26 mouse cellular contexts compared by ENCODE assay signal in the genomic region with DNA sequence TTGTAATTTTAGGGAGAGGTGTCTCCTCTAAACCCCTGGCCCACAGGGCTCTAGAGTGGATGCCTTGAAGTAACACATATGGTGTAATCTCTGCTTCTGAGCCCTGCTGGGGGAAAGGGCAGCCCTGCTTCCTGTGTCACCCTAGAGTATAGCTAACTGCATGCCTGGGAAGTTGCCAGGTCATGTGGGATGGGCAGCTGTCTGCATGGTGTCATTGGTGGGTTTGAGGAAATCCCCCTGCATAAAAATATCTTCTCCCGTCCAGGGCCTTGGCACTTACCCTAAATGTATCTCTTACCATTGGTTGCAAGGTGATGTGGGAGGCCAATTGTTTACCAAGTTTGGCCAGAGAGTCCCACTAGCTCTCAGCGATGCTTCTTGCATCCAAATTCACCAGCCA. TPM values are rescaled to one million over a fixed set of nuclear protein-coding genes. Genes with fewer than 3 reads are reported as not detected.
DNase-seq lines count a peak whose midpoint lies in the region; ATAC-seq and TF ChIP-seq lines count a peak whose summit lies in the region.
"Had no signal": no experiment of that assay in that cellular context is flagged by ENCODE, and none has a peak within 500 bp of the region (broad histone marks: within the 10 kb centered on the region; RNA-seq: fewer than 3 reads in every experiment).

No protein-coding gene starts in this region.

- no peaks in the 10 kb centered on the region for H3K9me3 ChIP-seq in embryonic facial prominence, embryonic 15.5 days (replicated peaks)
- no peaks in the 10 kb centered on the region for H3K9me3 ChIP-seq in embryonic facial prominence, embryonic 10.5 days
- 0 out of 2 replicates have a peak, but pooled peaks cover 2% of the 10 kb centered on the region for H3K9me3 ChIP-seq in lung, embryonic 16.5 days (ENCODE audit: control insufficient read depth, low read length)
- H3K9me3 ChIP-seq in CH12.LX (replicated peaks; ENCODE audit: low read length): peaks cover 10% of the 10 kb centered on the region
- H3K9me3 ChIP-seq: heart, embryonic 12.5 days; heart, embryonic 15.5 days had no signal

- H3K4me2 ChIP-seq in embryonic facial prominence, embryonic 15.5 days (replicated peaks): no peak overlapping the region
- no peak overlapping the region for H3K4me2 ChIP-seq in lung, embryonic 16.5 days (ENCODE audit: low read depth, low read length)
- H3K4me2 ChIP-seq in CH12.LX (ENCODE audit: insufficient read depth, low read depth, poor library complexity, severe bottlenecking): no peak overlapping the region
- H3K4me2 ChIP-seq: heart, embryonic 12.5 days; heart, embryonic 15.5 days; hindbrain, embryonic 14.5 days had no signal

- peak; percentile 41; the same call in 1 of the 2 replicates for TF ChIP-seq EP300 in CH12.LX (IDR thresholded peaks at IDR 0.05; ENCODE audit: low read length)

- no peak overlapping the region for H3K4me3 ChIP-seq in embryonic facial prominence, embryonic 15.5 days (replicated peaks)
- H3K4me3 ChIP-seq in embryonic facial prominence, embryonic 10.5 days: no peak overlapping the region
- no peak overlapping the region for H3K4me3 ChIP-seq in lung, embryonic 16.5 days (ENCODE audit: low read length)
- H3K4me3 ChIP-seq in CH12.LX (replicated peaks in 1 of 3; ENCODE audit: low read depth in 2 of 3, low read length in 2 of 3, poor library complexity in 1 of 3): no peak overlapping the region
- H3K4me3 ChIP-seq: gastrocnemius, adult 2 months; heart, embryonic 12.5 days; heart, embryonic 15.5 days had no signal

- H3K4me1 ChIP-seq in embryonic facial prominence, embryonic 15.5 days: peaks cover 3% of the 10 kb centered on the region; the same call in 1 of the 2 replicates
- peaks cover 16% of the 10 kb centered on the region for H3K4me1 ChIP-seq in embryonic facial prominence, embryonic 10.5 days
- H3K4me1 ChIP-seq in lung, embryonic 16.5 days (replicated peaks; ENCODE audit: control insufficient read depth, insufficient read depth, low read length): peaks cover 11% of the 10 kb centered on the region; the same call in 1 of the 2 replicates
- H3K4me1 ChIP-seq in CH12.LX (ENCODE audit: control insufficient read depth in 1 of 2, insufficient read depth in 2 of 2): peaks cover 25 to 68% of the 10 kb centered on the region in 2 experiments

- no peak for DNase-seq in embryonic facial prominence, embryonic 10.5 days (ENCODE audit: low spot score)
- no peak for DNase-seq in lung, postnatal 10 days
- no peak for DNase-seq in CH12.LX (ENCODE audit: extremely low read depth)
- no peak for DNase-seq in cerebellum, adult 11-12 months
- DNase-seq: adrenal gland, postnatal 10 days; adrenal gland, postnatal 36 days; cerebellum, adult 8-10 months; cerebellum, postnatal 10 days; cerebellum, postnatal 36 days; embryo, embryonic 11 days; forebrain, postnatal 0 days; gastrocnemius, adult 2 months; gastrocnemius, postnatal 14 days; heart, adult 18-20 months; heart, postnatal 10 days; heart, postnatal 36 days had no signal

- 71% methylated on average over 2 of the region's 2 CpGs for WGBS in embryonic facial prominence, embryonic 15.5 days
- 86% methylated on average over 2 of the region's 2 CpGs for WGBS in embryonic facial prominence, embryonic 10.5 days
- 63% methylated on average over 2 of the region's 2 CpGs for WGBS in lung, embryonic 16.5 days

- H3K9ac ChIP-seq in embryonic facial prominence, embryonic 15.5 days: no peak overlapping the region
- no peak overlapping the region for H3K9ac ChIP-seq in lung, embryonic 16.5 days (ENCODE audit: low read length)
- H3K9ac ChIP-seq in CH12.LX (ENCODE audit: insufficient read depth, low read depth): no peak overlapping the region
- H3K9ac ChIP-seq: forebrain, postnatal 0 days; heart, embryonic 12.5 days; heart, embryonic 15.5 days; hindbrain, embryonic 14.5 days had no signal

- no peak for TF ChIP-seq RAD21 in CH12.LX (IDR thresholded peaks at IDR 0.05; ENCODE audit: low read depth, low read length)

- no peaks in the 10 kb centered on the region for H3K27me3 ChIP-seq in embryonic facial prominence, embryonic 15.5 days
- H3K27me3 ChIP-seq in embryonic facial prominence, embryonic 10.5 days (replicated peaks; ENCODE audit: low read depth, poor library complexity, severe bottlenecking): no peaks in the 10 kb centered on the region
- H3K27me3 ChIP-seq in lung, embryonic 16.5 days (ENCODE audit: control insufficient read depth, insufficient read depth, low read depth, low read length): no peaks in the 10 kb centered on the region
- no peaks in the 10 kb centered on the region for H3K27me3 ChIP-seq in CH12.LX (replicated peaks)
- H3K27me3 ChIP-seq: heart, embryonic 12.5 days; heart, embryonic 15.5 days had no signal

- no peak for TF ChIP-seq CTCF in CH12.LX (conservative IDR thresholded peaks at IDR 0.05 in 1 of 2, IDR thresholded peaks at IDR 0.05 in 1 of 2; ENCODE audit: low read depth in 2 of 2, low read length in 2 of 2)

- ATAC-seq in embryonic facial prominence, embryonic 15.5 days (ENCODE audit: insufficient number of reproducible peaks, low FRiP score, low TSS enrichment, low read depth): 0 out of 2 replicates have a peak, but pooled peaks have one; percentile 15
- peak; percentile 46 for ATAC-seq in lung, embryonic 16.5 days (ENCODE audit: low read depth)
- ATAC-seq in granulocyte monocyte progenitor cell, adult 5-6 weeks (replicated peaks; ENCODE audit: poor library complexity, severe bottlenecking): peak; percentile 44
- ATAC-seq in monocyte, adult 5-6 weeks (replicated peaks; ENCODE audit: insufficient number of reproducible peaks, low FRiP score, low TSS enrichment, poor library complexity, severe bottlenecking): no peak
- ATAC-seq: forebrain, embryonic 14.5 days; forebrain, postnatal 0 days; hindbrain, postnatal 0 days; inflammation-experienced regulatory T-cells, adult 6 months had no signal

- H3K27ac ChIP-seq in embryonic facial prominence, embryonic 15.5 days (replicated peaks): no peak overlapping the region
- no peak overlapping the region for H3K27ac ChIP-seq in embryonic facial prominence, embryonic 10.5 days (replicated peaks)
- no peak overlapping the region for H3K27ac ChIP-seq in lung, embryonic 16.5 days (ENCODE audit: low read length)
- H3K27ac ChIP-seq in CH12.LX (ENCODE audit: insufficient read depth, low read depth): peak overlapping the region; percentile 14
- H3K27ac ChIP-seq: gastrocnemius, adult 2 months; heart, embryonic 15.5 days; hindbrain, embryonic 14.5 days; hindbrain, postnatal 0 days had no signal

- no peaks in the 10 kb centered on the region for H3K36me3 ChIP-seq in embryonic facial prominence, embryonic 15.5 days
- no peaks in the 10 kb centered on the region for H3K36me3 ChIP-seq in embryonic facial prominence, embryonic 10.5 days (replicated peaks)
- no peaks in the 10 kb centered on the region for H3K36me3 ChIP-seq in lung, embryonic 16.5 days (ENCODE audit: control insufficient read depth, insufficient read depth, low read length)
- no peaks in the 10 kb centered on the region for H3K36me3 ChIP-seq in CH12.LX (replicated peaks in 1 of 2; ENCODE audit: control insufficient read depth in 1 of 2, insufficient read depth in 1 of 2, low read length in 1 of 2)
- H3K36me3 ChIP-seq: heart, embryonic 12.5 days; heart, embryonic 15.5 days had no signal

- no peak for TF ChIP-seq POLR2A in CH12.LX (IDR thresholded peaks at IDR 0.05; ENCODE audit: low read depth, low read length)

- dilution Hi-C loops in CH12.LX (cut with MboI; ENCODE audit: extremely low pct_ligation_motif_present, extremely low pct_unique_long_range_greater_than_20kb, low sequenced_read_pairs): no loop called here

- in situ Hi-C loops in CH12.LX (cut with MboI; ENCODE audit: low pct_ligation_motif_present, low pct_unique_long_range_greater_than_20kb, low sequenced_read_pairs): no loop called here

- no peaks in the 10 kb centered on the region for H3K79me2 ChIP-seq in CH12.LX (replicated peaks; ENCODE audit: control insufficient read depth, extremely low read depth, insufficient read depth, poor library complexity, severe bottlenecking)

TF ChIP-seq in CH12.LX, 34 proteins besides CTCF, POLR2A, EP300 and RAD21 (continues in another document):
- TF ChIP-seq USF1 (IDR thresholded peaks at IDR 0.05; ENCODE audit: low read depth, low read length) (peak; percentile 13; the same call in 1 of the 2 replicates), IRF4 (IDR thresholded peaks at IDR 0.05; ENCODE audit: low read depth, low read length) (no peak), MEF2A (IDR thresholded peaks at IDR 0.05; ENCODE audit: borderline replicate concordance, low read depth, low read length) (peak; percentile 85), PAX5 (IDR thresholded peaks at IDR 0.05; ENCODE audit: low read length) (no peak), BHLHE40 (IDR thresholded peaks at IDR 0.05; ENCODE audit: low read depth, low read length) (peak; percentile 68), CHD2 (IDR thresholded peaks at IDR 0.05; ENCODE audit: low read length) (no peak), HCFC1 (IDR thresholded peaks at IDR 0.05; ENCODE audit: low read depth, low read length) (no peak), MAX (IDR thresholded peaks at IDR 0.05; ENCODE audit: low read length) (0 out of 2 replicates have a peak, but pooled peaks have one; percentile 24), ZMIZ1 (IDR thresholded peaks at IDR 0.05; ENCODE audit: low read depth, low read length) (no peak), ELF1 (IDR thresholded peaks at IDR 0.05; ENCODE audit: low read depth, low read length) (peak; percentile 40; the same call in 1 of the 2 replicates), ZNF384 (IDR thresholded peaks at IDR 0.05; ENCODE audit: low read depth, low read length) (0 out of 2 replicates have a peak, but pooled peaks have one; percentile 15), MYC (IDR thresholded peaks at IDR 0.05; ENCODE audit: low read depth, low read length) (0 out of 2 replicates have a peak, but pooled peaks have one; percentile 26), TCF12 (IDR thresholded peaks at IDR 0.05; ENCODE audit: low read depth, low read length) (peak; percentile 67; the same call in 1 of the 2 replicates), MAFK (IDR thresholded peaks at IDR 0.05; ENCODE audit: insufficient replicate concordance, low read length) (0 out of 2 replicates have a peak, but pooled peaks have one; percentile 1), JUN (IDR thresholded peaks at IDR 0.05; ENCODE audit: insufficient read depth, low read depth, low read length) (no peak)

RNA-seq across cellular contexts. Expression of a gene that starts 16.5 kb away (rescaled TPM):
- polyA plus RNA-seq in embryonic facial prominence, embryonic 15.5 days (2015; fragmentation: Nextera tagmentation; extraction: Ambion mirVana): 17.8 and 20.0 TPM in 2 replicates
- 31.6 and 33.2 TPM in 2 replicates for polyA plus RNA-seq in embryonic facial prominence, embryonic 10.5 days (2016; fragmentation: Nextera tagmentation; extraction: Ambion mirVana)
- polyA plus RNA-seq in lung, embryonic 16.5 days (2015; fragmentation: Nextera tagmentation; extraction: Ambion mirVana): 15.6 and 16.6 TPM in 2 replicates
- 141 and 178 TPM in 2 replicates for total RNA-seq in CH12.LX (2012; rRNA removed)
- 72.7 and 75.8 TPM in 2 replicates for total RNA-seq in CH12.LX (2014; rRNA removed)
- polyA plus RNA-seq in CH12.LX (2012; ENCODE audit: insufficient read length, low read depth): 121 and 133 TPM in 2 replicates
- 33.0 and 59.6 TPM in 2 replicates for total RNA-seq in granulocyte monocyte progenitor cell, adult 5-6 weeks (2014; fragmentation: Nextera tagmentation)
- total RNA-seq in granulocyte monocyte progenitor cell, adult 5-6 weeks (2017): 89.9 and 94.0 TPM in 2 replicates
- 698 to 1,062 TPM (median 980 TPM) in 3 replicates for total RNA-seq in monocyte, adult 5-6 weeks (2017)
